Mouse (Mus musculus) intestine, embryonic 16.5 days (tissue): ENCODE data around the gene Polr3e. TPM values are rescaled to one million over a fixed set of nuclear protein-coding genes. Genes with fewer than 3 reads are reported as not detected.
A peak's percentile ranks its signal among the peaks of the same experiment; 100 is the strongest.

ENCODE experiments used
- ATAC-seq: fragments of 200-750 bp; cut with Nextera tagmentation; 2 replicates; pipeline ENCODE4 v1.8.0; 2017; ENCODE audit warnings: moderate TSS enrichment, moderate library complexity
- H3K27ac ChIP-seq: fragments of 300-500 bp; sonication (generic); 2 replicates; pipeline ENCODE4 v1.5.1; 2014; ENCODE audit warnings: mild to moderate bottlenecking, low read length
- H3K27me3 ChIP-seq: fragments of 300-500 bp; sonication (generic); replicated peaks from 2 replicates; pipeline ENCODE4 v1.6.1; 2014; ENCODE audit warnings: low read length, control low read depth, mixed read lengths; ENCODE audit not compliant: control insufficient read depth, insufficient read depth
- H3K36me3 ChIP-seq: fragments of 300-500 bp; sonication (generic); 2 replicates; pipeline ENCODE4 v1.6.1; 2014; ENCODE audit warnings: low read length, control low read depth; ENCODE audit not compliant: control insufficient read depth, insufficient read depth
- H3K4me1 ChIP-seq: fragments of 300-500 bp; sonication (generic); 2 replicates; pipeline ENCODE4 v1.6.1; 2014; ENCODE audit warnings: low read length, control low read depth, mixed read lengths; ENCODE audit not compliant: control insufficient read depth, insufficient read depth
- H3K4me2 ChIP-seq: fragments of 300-500 bp; sonication (generic); 2 replicates; pipeline ENCODE4 v1.6.1; 2014; ENCODE audit warnings: low read depth, low read length, control low read depth
- H3K4me3 ChIP-seq: fragments of 300-500 bp; sonication (generic); 2 replicates; pipeline ENCODE4 v1.5.1; 2014; ENCODE audit warnings: mild to moderate bottlenecking, low read length
- H3K9ac ChIP-seq: fragments of 300-500 bp; sonication (generic); 2 replicates; pipeline ENCODE4 v1.6.1; 2014; ENCODE audit warnings: low read depth, low read length
- H3K9me3 ChIP-seq: fragments of 300-500 bp; sonication (generic); 2 replicates; pipeline ENCODE4 v1.6.1; 2016; ENCODE audit warnings: low read length, control low read depth; ENCODE audit not compliant: control insufficient read depth
- WGBS: fragments of 180-500 bp; shearing (Covaris S2); extraction: QIAGEN DNeasy Blood & Tissue Kit; methylation state at CpG from one replicate; pipeline ENCODE4 v1.1.7; 2014; 5-methylcytosine and 5-hydroxymethylcytosine counted together
- polyA plus RNA-seq: library from polyadenylated mRNA; unstranded; fragments of >200 nt; fragmentation: Nextera tagmentation; extraction: Ambion mirVana; gene quantifications from 2 replicates; pipeline ENCODE4 v1.2.1, GENCODE M21; 2015

The Polr3e gene
- polyA plus RNA-seq, 1 experiment from 2014 or later = 37.5 TPM

DNA sequence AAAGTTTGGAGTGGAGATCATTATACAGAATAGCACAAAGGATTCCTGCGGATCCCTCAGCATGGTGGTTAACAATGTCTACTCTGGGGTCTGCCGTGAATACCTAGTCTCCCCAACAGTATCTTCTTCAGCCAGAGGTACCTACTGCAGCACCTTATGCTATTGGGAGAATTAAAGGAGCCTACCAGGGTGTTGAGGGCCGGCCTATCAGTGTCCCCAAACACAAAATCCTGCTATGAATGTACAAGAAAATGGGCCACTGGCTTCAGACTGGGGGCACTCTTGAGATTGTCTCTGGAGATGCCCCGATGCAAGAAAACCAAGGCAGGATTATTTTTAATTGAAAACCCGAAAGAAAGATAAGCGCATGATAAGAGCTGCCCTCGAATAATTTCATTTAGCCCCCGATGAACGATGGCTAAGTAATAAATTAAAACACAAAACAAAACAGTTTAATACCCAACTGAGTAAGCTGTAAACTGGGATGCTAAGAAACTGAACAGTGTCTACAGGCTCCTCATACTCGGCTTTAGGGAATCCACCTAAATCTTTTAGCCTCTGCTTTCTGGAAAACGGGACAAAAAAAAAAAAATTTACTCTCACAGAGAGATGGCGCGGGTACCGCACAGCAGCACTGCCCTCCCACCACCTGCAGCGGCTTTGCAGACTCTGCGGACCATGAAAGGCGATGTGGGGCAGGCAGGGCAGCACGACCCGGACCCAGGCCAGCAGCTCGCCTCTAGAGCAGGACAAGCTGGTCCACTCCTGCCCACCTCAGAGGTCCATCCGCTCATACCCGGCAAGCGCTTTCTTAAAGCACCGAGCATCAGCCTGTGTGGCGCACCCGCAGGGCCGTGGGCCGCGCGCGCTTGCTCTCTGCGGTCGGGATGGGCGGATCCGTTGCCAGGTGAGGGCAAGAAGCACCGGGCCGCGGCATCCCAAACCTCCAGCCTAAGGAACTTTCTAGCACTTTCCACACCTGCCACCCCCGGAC, 63.7 kb downstream of the Polr3e start:
- Histone ChIP-seq H3K27ac (peak overlapping the region; percentile 84), H3K4me1 (peaks cover 19% of the 10 kb centered on the region), H3K9me3 (no peaks in the 10 kb centered on the region), H3K4me2 (peak overlapping the region; percentile 83), H3K36me3 (no peaks in the 10 kb centered on the region), H3K27me3 (no peaks in the 10 kb centered on the region), H3K9ac (peak overlapping the region; percentile 89), H3K4me3 (peak overlapping the region; percentile 89)
- 6% methylated on average over 39 of the region's 39 CpGs for WGBS
- peak; percentile 69 for ATAC-seq

DNA sequence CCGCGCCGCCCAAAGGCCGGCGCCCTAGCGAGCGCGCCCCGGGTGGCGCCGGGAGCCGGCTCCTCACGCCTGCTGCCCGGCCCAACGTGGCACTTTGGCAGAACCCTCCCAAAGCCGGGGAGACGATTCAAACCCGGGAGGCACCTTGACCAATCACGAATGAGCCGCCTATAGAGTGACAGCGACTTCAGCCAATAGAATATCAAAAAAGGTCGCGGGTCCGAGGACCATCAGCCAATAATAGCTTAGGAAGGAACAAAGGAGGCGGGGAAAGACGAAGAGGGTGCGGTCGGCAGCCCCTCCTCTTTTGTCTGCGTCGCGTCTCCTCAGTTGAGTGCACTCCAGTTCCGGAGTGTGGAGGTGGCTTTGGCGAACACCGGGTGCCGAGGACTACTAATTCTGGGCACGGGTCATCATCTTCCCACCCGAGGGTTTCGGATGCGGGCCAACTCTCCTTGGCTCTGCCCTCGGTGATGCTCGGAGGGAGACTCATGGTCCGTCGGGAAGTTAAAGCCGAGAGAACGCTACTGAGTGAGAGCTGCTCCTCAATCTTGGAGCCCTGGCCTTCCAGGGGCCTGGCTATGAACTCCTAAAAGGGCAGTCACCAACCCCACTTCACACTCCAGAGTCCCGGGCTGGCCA, 64.8 kb downstream of the Polr3e start, which contains the start of the genes Cdr2 and Mfsd13b:
Gene Cdr2, minus strand, starts transcription at position 113 of the 642 bp plus-strand sequence.
Gene Mfsd13b, plus strand, starts transcription at position 310 of the 642 bp plus-strand sequence.
- Histone ChIP-seq H3K27me3 (no peaks in the 10 kb centered on the region), H3K9me3 (no peaks in the 10 kb centered on the region), H3K9ac (peak within 1 kb of the TSS; percentile 89), H3K4me2 (peak within 1 kb of the TSS; percentile 94), H3K4me3 (peak within 1 kb of the TSS; percentile 89), H3K4me1 (peaks cover 17% of the 10 kb centered on the region), H3K36me3 (no peaks in the 10 kb centered on the region), H3K27ac (peak within 1 kb of the TSS; percentile 84)
- under 1% methylated on average over 46 of the region's 46 CpGs for WGBS
- ATAC-seq = peak; percentile 95

DNA sequence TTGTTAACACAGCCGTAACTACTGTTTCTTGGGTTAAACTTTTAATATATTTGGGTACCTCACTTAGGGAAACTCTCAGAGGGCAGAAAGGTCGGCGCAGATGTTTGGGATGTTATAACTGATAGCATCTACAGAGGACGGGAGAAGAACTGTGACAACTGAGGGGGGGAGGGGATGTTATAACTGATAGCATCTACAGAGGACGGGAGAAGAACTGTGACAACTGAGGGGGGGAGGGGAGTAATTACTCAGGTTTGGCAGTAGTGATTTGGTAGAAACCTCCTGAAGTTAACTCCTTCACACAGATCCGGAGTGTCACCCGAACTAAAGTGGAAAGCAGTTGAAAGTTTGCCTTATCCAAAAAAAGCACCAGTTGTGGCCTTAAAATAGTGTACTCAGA, 65.4 kb downstream of the Polr3e start:
- ATAC-seq = no peak
- Histone ChIP-seq H3K27me3 (no peaks in the 10 kb centered on the region), H3K27ac (peak overlapping the region; percentile 53; the same call in 1 of the 2 replicates), H3K4me1 (peaks cover 15% of the 10 kb centered on the region), H3K36me3 (no peaks in the 10 kb centered on the region), H3K4me2 (peak overlapping the region; percentile 94), H3K9me3 (no peaks in the 10 kb centered on the region), H3K4me3 (peak overlapping the region; percentile 89), H3K9ac (peak overlapping the region; percentile 78)
- 9% methylated on average over 7 of the region's 7 CpGs for WGBS

DNA sequence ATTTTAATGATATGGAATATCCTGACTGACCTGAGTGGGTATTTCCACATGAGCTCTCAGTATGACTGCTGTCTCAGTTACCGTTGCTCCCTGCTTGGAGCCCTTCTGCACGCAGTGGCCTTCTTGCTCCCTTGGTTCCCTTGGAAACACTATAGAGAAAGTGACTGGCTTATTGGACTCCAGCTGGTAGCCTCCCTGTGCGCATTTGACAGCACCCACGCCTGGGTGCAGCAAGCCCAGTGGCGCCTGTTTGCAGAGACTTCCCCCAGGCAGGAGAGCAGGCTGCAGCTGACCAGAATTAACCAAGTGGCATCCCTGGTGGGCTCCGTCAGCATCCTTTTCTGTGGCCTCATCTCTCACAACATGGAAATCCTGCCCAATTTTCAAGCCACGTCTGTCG, 73.6 kb downstream of the Polr3e start:
- 77% methylated on average over 8 of the region's 8 CpGs for WGBS
- H3K4me2 ChIP-seq = no peak overlapping the region
- H3K27me3 ChIP-seq = no peaks in the 10 kb centered on the region
- H3K4me1 ChIP-seq = no peaks in the 10 kb centered on the region
- H3K9ac ChIP-seq = no peak overlapping the region
- H3K9me3 ChIP-seq = no peaks in the 10 kb centered on the region
- H3K4me3 ChIP-seq = no peak overlapping the region
- H3K27ac ChIP-seq = no peak overlapping the region
- H3K36me3 ChIP-seq = no peaks in the 10 kb centered on the region
- ATAC-seq = no peak

Other genes starting within 250 kb of the Polr3e start
- 0.18 and 0.34 TPM in 2 replicates for gene Pdzd9, start 247.4 kb upstream of the Polr3e start, polyA plus RNA-seq
- gene Mosmo, start 240.1 kb upstream of the Polr3e start, polyA plus RNA-seq = 5.1 and 6.3 TPM in 2 replicates
- 0.38 and 0.44 TPM in 2 replicates for gene Vwa3a, start 178.4 kb upstream of the Polr3e start, polyA plus RNA-seq
- not detected in 2 replicates for gene Gm5737, start 105.4 kb upstream of the Polr3e start, polyA plus RNA-seq
- 54.1 and 59.6 TPM in 2 replicates for gene Eef2k, start 74.9 kb upstream of the Polr3e start, polyA plus RNA-seq
- 15.7 and 19.8 TPM in 2 replicates for gene Cdr2, start 64.6 kb downstream of the Polr3e start, polyA plus RNA-seq
- 0.38 and 0.99 TPM in 2 replicates for gene Mfsd13b, start 64.8 kb downstream of the Polr3e start, polyA plus RNA-seq
- 121 and 123 TPM in 2 replicates for gene Mettl9, start 116.7 kb downstream of the Polr3e start, polyA plus RNA-seq
- 2.6 and 2.7 TPM in 2 replicates for gene Igsf6, start 156.8 kb downstream of the Polr3e start, polyA plus RNA-seq
- gene Otoa, start 163.9 kb downstream of the Polr3e start, polyA plus RNA-seq = 0.06 TPM in 2 replicates